Mouse (Mus musculus): Measurements from ENCODE around the gene Ptprc. TPM values are rescaled to one million over a fixed set of nuclear protein-coding genes. Genes with fewer than 3 reads are reported as not detected.

The Ptprc gene
- polyA plus RNA-seq, 1 experiment, result 1.9 TPM

- Histone ChIP-seq H3K4me1 (ENCODE audit: control insufficient read depth, insufficient read depth, low read length) (no peaks in the 10 kb centered on the region), H3K27ac (ENCODE audit: insufficient read depth, low read length) (no peak overlapping the region)
- TF ChIP-seq CTCF (IDR thresholded peaks at IDR 0.05; ENCODE audit: borderline replicate concordance, insufficient read depth, low read length) (no peak), POLR2A (IDR thresholded peaks at IDR 0.05; ENCODE audit: low read depth, low read length) (no peak)
Observed at GRCm38 (mm10) chr1:138093219-138093618, 82.3 kb downstream of the Ptprc start.

GRCm38 (mm10) chr1:138085810-138086209, 89.7 kb downstream of the Ptprc start:
- no peak overlapping the region for H3K27ac ChIP-seq (ENCODE audit: insufficient read depth, low read length)
- no peaks in the 10 kb centered on the region for H3K4me1 ChIP-seq (ENCODE audit: control insufficient read depth, insufficient read depth, low read length)
- TF ChIP-seq CTCF (IDR thresholded peaks at IDR 0.05; ENCODE audit: borderline replicate concordance, insufficient read depth, low read length), result no peak
- TF ChIP-seq POLR2A (IDR thresholded peaks at IDR 0.05; ENCODE audit: low read depth, low read length), result no peak
- H3K4me3 ChIP-seq (ENCODE audit: insufficient read depth, low read length), result no peak overlapping the region

More at GRCm38 (mm10) chr1:138093219-138093618, 82.3 kb downstream of the Ptprc start:
- H3K4me3 ChIP-seq (ENCODE audit: insufficient read depth, low read length), result no peak overlapping the region

- Histone ChIP-seq H3K4me3 (ENCODE audit: insufficient read depth, low read length) (no peak overlapping the region), H3K27ac (ENCODE audit: insufficient read depth, low read length) (no peak overlapping the region)
- TF ChIP-seq CTCF (IDR thresholded peaks at IDR 0.05; ENCODE audit: borderline replicate concordance, insufficient read depth, low read length) (no peak), POLR2A (IDR thresholded peaks at IDR 0.05; ENCODE audit: low read depth, low read length) (no peak)
Observed at GRCm38 (mm10) chr1:138083707-138084106, 91.8 kb downstream of the Ptprc start.

GRCm38 (mm10) chr1:138080308-138080707, 95.2 kb downstream of the Ptprc start:
- H3K4me3 ChIP-seq (ENCODE audit: insufficient read depth, low read length), result no peak overlapping the region
- no peaks in the 10 kb centered on the region for H3K4me1 ChIP-seq (ENCODE audit: control insufficient read depth, insufficient read depth, low read length)
- TF ChIP-seq POLR2A (IDR thresholded peaks at IDR 0.05; ENCODE audit: low read depth, low read length) (no peak), CTCF (IDR thresholded peaks at IDR 0.05; ENCODE audit: borderline replicate concordance, insufficient read depth, low read length) (no peak)
- no peak overlapping the region for H3K27ac ChIP-seq (ENCODE audit: insufficient read depth, low read length)

More at GRCm38 (mm10) chr1:138083707-138084106, 91.8 kb downstream of the Ptprc start:
- no peaks in the 10 kb centered on the region for H3K4me1 ChIP-seq (ENCODE audit: control insufficient read depth, insufficient read depth, low read length)

GRCm38 (mm10) chr1:138044196-138044945, 131.1 kb downstream of the Ptprc start:
- H3K4me3 ChIP-seq (ENCODE audit: insufficient read depth, low read length), result no peak overlapping the region
- no peak overlapping the region for H3K27ac ChIP-seq (ENCODE audit: insufficient read depth, low read length)
- H3K4me1 ChIP-seq (ENCODE audit: control insufficient read depth, insufficient read depth, low read length), result peaks cover 3% of the 10 kb centered on the region
- no peak for TF ChIP-seq POLR2A (IDR thresholded peaks at IDR 0.05; ENCODE audit: low read depth, low read length)
- TF ChIP-seq CTCF (IDR thresholded peaks at IDR 0.05; ENCODE audit: borderline replicate concordance, insufficient read depth, low read length), result no peak

GRCm38 (mm10) chr1:138040556-138040955, 135.0 kb downstream of the Ptprc start:
- peak overlapping the region; percentile 84 for H3K27ac ChIP-seq (ENCODE audit: insufficient read depth, low read length)
- H3K4me1 ChIP-seq (ENCODE audit: control insufficient read depth, insufficient read depth, low read length), result peaks cover 10% of the 10 kb centered on the region
- TF ChIP-seq CTCF (IDR thresholded peaks at IDR 0.05; ENCODE audit: borderline replicate concordance, insufficient read depth, low read length) (no peak), POLR2A (IDR thresholded peaks at IDR 0.05; ENCODE audit: low read depth, low read length) (no peak)
- no peak overlapping the region for H3K4me3 ChIP-seq (ENCODE audit: insufficient read depth, low read length)

- no peak for TF ChIP-seq POLR2A (IDR thresholded peaks at IDR 0.05; ENCODE audit: low read depth, low read length)
- TF ChIP-seq CTCF (IDR thresholded peaks at IDR 0.05; ENCODE audit: borderline replicate concordance, insufficient read depth, low read length), result no peak
- H3K4me3 ChIP-seq (ENCODE audit: insufficient read depth, low read length), result no peak overlapping the region
- H3K27ac ChIP-seq (ENCODE audit: insufficient read depth, low read length), result peak overlapping the region; percentile 44
- peaks cover 10% of the 10 kb centered on the region for H3K4me1 ChIP-seq (ENCODE audit: control insufficient read depth, insufficient read depth, low read length)
Observed at GRCm38 (mm10) chr1:138039201-138039600, 136.3 kb downstream of the Ptprc start.

- TF ChIP-seq CTCF (IDR thresholded peaks at IDR 0.05; ENCODE audit: borderline replicate concordance, insufficient read depth, low read length) (no peak), POLR2A (IDR thresholded peaks at IDR 0.05; ENCODE audit: low read depth, low read length) (no peak)
- H3K27ac ChIP-seq (ENCODE audit: insufficient read depth, low read length), result no peak overlapping the region
- peaks cover 10% of the 10 kb centered on the region for H3K4me1 ChIP-seq (ENCODE audit: control insufficient read depth, insufficient read depth, low read length)
- no peak overlapping the region for H3K4me3 ChIP-seq (ENCODE audit: insufficient read depth, low read length)
Observed at GRCm38 (mm10) chr1:138037484-138037883, 138.0 kb downstream of the Ptprc start.

GRCm38 (mm10) chr1:138029649-138030048, 145.9 kb downstream of the Ptprc start:
- Histone ChIP-seq H3K4me3 (ENCODE audit: insufficient read depth, low read length) (no peak overlapping the region), H3K4me1 (ENCODE audit: control insufficient read depth, insufficient read depth, low read length) (no peaks in the 10 kb centered on the region), H3K27ac (ENCODE audit: insufficient read depth, low read length) (no peak overlapping the region)
- no peak for TF ChIP-seq POLR2A (IDR thresholded peaks at IDR 0.05; ENCODE audit: low read depth, low read length)

GRCm38 (mm10) chr1:138025298-138025697, 150.2 kb downstream of the Ptprc start:
- no peaks in the 10 kb centered on the region for H3K4me1 ChIP-seq (ENCODE audit: control insufficient read depth, insufficient read depth, low read length)
- H3K4me3 ChIP-seq (ENCODE audit: insufficient read depth, low read length), result no peak overlapping the region
- TF ChIP-seq CTCF (IDR thresholded peaks at IDR 0.05; ENCODE audit: borderline replicate concordance, insufficient read depth, low read length) (no peak), POLR2A (IDR thresholded peaks at IDR 0.05; ENCODE audit: low read depth, low read length) (no peak)
- no peak overlapping the region for H3K27ac ChIP-seq (ENCODE audit: insufficient read depth, low read length)

Measured in embryonic fibroblast, embryonic 13.5 days (primary cell).